Mouse (Mus musculus) limb, embryonic 12.5 days (tissue): ENCODE measurements around the gene Rab11fip5. TPM values are rescaled to one million over a fixed set of nuclear protein-coding genes. Genes with fewer than 3 reads are reported as not detected.
A peak's percentile ranks its signal among the peaks of the same experiment; 100 is the strongest.

ENCODE experiments used
- ATAC-seq: fragments of 200-750 bp; cut with Nextera tagmentation; 2 replicates; pipeline ENCODE4 v1.8.0; 2017; ENCODE audit warnings: low read depth, moderate TSS enrichment; ENCODE audit not compliant: insufficient number of reproducible peaks, insufficient read depth, low FRiP score, low TSS enrichment
- H3K27ac ChIP-seq: fragments of 300-500 bp; sonication (generic); 2 replicates; pipeline ENCODE4 v1.5.1; 2016; ENCODE audit warnings: mild to moderate bottlenecking, moderate library complexity
- H3K27me3 ChIP-seq: fragments of 300-500 bp; sonication (generic); 2 replicates; pipeline ENCODE4 v1.6.1; 2016; ENCODE audit warnings: mild to moderate bottlenecking, moderate library complexity
- H3K36me3 ChIP-seq: fragments of 300-500 bp; sonication (generic); 2 replicates; pipeline ENCODE4 v1.6.1; 2016; ENCODE audit warnings: mild to moderate bottlenecking, moderate library complexity
- H3K4me1 ChIP-seq: fragments of 300-500 bp; sonication (generic); replicated peaks from 2 replicates; pipeline ENCODE4 v1.6.1; 2016
- H3K4me2 ChIP-seq: fragments of 300-500 bp; sonication (generic); 2 replicates; pipeline ENCODE4 v1.6.1; 2016; ENCODE audit warnings: mild to moderate bottlenecking, moderate library complexity
- H3K4me3 ChIP-seq: fragments of 300-500 bp; sonication (generic); replicated peaks from 2 replicates; pipeline ENCODE4 v1.5.1; 2016; ENCODE audit warnings: mild to moderate bottlenecking
- H3K9ac ChIP-seq: fragments of 300-500 bp; sonication (generic); replicated peaks from 2 replicates; pipeline ENCODE4 v1.6.1; 2016; ENCODE audit warnings: mild to moderate bottlenecking, moderate library complexity
- H3K9me3 ChIP-seq: fragments of 300-500 bp; sonication (generic); 2 replicates; pipeline ENCODE4 v1.6.1; 2016; ENCODE audit warnings: mild to moderate bottlenecking, moderate library complexity
- WGBS: fragments of 180-500 bp; shearing (Covaris S2); methylation state at CpG from one replicate; pipeline ENCODE4 v1.1.7; 2016; 5-methylcytosine and 5-hydroxymethylcytosine counted together
- polyA plus RNA-seq: library from polyadenylated mRNA; unstranded; fragments of >200 nt; fragmentation: Nextera tagmentation; extraction: Ambion mirVana; gene quantifications from 2 replicates; pipeline ENCODE4 v1.2.1, GENCODE M21; 2016

The Rab11fip5 gene
- polyA plus RNA-seq, 1 experiment from 2014 or later, result 9.8 TPM

DNA sequence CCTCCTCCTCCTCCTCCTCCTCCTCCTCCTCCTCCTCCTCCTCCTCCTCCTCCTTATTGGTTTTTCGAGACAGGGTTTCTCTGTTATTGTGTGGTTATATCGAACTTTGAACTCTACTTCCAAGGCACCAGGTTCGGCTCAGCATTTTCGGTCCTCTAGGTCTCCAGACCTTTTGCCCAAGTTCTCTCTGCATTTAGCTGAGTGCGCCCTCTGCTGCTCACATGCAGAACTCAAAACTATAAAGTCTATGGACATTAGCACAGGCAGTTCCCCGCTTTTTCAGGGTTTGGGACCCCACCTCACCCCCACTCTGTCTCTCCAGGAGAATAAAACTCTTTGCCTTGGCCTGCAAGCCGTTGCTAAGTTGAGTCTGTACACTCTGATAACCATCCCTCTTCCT lies 17.4 kb upstream of the Rab11fip5 start:
- H3K27me3 ChIP-seq, result peaks cover 20% of the 10 kb centered on the region
- no peaks in the 10 kb centered on the region for H3K4me1 ChIP-seq
- no peak overlapping the region for H3K4me2 ChIP-seq
- no peaks in the 10 kb centered on the region for H3K9me3 ChIP-seq
- H3K27ac ChIP-seq, result no peak overlapping the region
- H3K9ac ChIP-seq, result no peak overlapping the region
- no peak overlapping the region for H3K4me3 ChIP-seq
- 30% methylated on average over 6 of the region's 7 CpGs for WGBS
- ATAC-seq, result no peak
- no peaks in the 10 kb centered on the region for H3K36me3 ChIP-seq

DNA sequence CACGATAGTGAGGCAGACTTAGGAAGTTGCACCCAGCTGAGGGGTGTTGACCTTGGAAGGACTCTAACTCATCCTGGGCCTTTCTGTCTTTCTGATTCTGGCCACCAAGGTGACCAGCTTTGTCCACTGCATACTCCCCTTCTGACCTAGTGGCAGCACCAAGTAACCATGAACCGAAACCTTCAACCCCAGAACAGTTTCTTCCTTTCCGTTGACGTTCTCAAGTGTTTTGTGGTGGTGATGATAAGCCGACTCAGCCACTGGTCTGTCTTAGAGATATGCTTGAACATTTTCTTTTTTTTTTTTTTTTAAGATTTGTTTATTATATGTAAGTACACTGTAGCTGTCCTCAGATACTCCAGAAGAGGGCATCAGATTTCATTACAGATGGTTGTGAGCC lies 14.2 kb upstream of the Rab11fip5 start:
- Histone ChIP-seq H3K27me3 (peaks cover 32% of the 10 kb centered on the region), H3K4me1 (no peaks in the 10 kb centered on the region), H3K9ac (no peak overlapping the region), H3K4me3 (no peak overlapping the region), H3K4me2 (no peak overlapping the region), H3K9me3 (no peaks in the 10 kb centered on the region), H3K36me3 (no peaks in the 10 kb centered on the region), H3K27ac (no peak overlapping the region)
- WGBS, result 76% methylated on average over 5 of the region's 5 CpGs
- ATAC-seq, result no peak

DNA sequence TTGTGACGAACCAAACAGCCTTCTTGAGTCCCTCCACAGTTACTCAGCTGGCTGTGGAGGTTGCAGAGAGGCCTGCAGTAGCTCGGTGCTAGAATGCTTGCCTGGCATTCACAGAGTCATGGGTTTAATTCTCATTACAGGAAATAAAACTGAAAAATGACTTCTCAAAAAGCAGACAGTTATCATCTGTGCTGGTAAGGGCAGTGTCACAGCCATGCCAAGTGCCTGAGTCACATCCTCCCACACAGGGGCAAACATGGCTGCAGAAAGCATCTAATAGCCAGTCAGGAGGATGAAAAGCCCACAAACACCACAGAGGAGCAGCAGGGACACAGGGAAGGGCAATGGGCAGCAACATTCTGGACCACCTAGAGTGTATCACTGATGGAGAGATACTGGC lies 8.4 kb upstream of the Rab11fip5 start:
- Histone ChIP-seq H3K9me3 (no peaks in the 10 kb centered on the region), H3K9ac (no peak overlapping the region), H3K4me3 (no peak overlapping the region), H3K4me1 (peaks cover 7% of the 10 kb centered on the region), H3K4me2 (no peak overlapping the region), H3K27ac (no peak overlapping the region), H3K36me3 (no peaks in the 10 kb centered on the region), H3K27me3 (peaks cover 14% of the 10 kb centered on the region)
- WGBS, result 84% methylated on average over 2 of the region's 2 CpGs
- ATAC-seq, result no peak

DNA sequence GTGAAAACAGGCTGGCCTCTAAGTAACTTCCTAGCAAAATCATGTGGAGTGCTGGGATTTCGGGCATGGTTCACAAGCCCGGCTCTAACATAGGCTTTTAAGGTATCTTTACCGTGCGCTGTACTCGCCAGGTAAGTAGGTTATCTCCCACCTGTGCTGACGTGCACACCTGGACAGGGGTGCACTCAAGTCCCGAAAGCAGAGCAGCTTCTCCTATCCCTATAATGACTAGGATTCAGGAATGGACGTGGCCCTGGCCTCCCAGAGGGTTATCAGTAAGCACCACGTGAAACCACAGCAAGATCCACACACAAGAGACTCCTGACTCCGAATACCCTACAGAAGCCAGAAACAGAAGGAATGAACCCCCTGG lies 7.2 kb upstream of the Rab11fip5 start:
- Histone ChIP-seq H3K4me3 (no peak overlapping the region), H3K4me2 (no peak overlapping the region), H3K9ac (no peak overlapping the region), H3K27me3 (peaks cover 10% of the 10 kb centered on the region), H3K36me3 (no peaks in the 10 kb centered on the region), H3K4me1 (peaks cover 7% of the 10 kb centered on the region), H3K9me3 (no peaks in the 10 kb centered on the region), H3K27ac (no peak overlapping the region)
- no peak for ATAC-seq
- 84% methylated on average over 10 of the region's 10 CpGs for WGBS

DNA sequence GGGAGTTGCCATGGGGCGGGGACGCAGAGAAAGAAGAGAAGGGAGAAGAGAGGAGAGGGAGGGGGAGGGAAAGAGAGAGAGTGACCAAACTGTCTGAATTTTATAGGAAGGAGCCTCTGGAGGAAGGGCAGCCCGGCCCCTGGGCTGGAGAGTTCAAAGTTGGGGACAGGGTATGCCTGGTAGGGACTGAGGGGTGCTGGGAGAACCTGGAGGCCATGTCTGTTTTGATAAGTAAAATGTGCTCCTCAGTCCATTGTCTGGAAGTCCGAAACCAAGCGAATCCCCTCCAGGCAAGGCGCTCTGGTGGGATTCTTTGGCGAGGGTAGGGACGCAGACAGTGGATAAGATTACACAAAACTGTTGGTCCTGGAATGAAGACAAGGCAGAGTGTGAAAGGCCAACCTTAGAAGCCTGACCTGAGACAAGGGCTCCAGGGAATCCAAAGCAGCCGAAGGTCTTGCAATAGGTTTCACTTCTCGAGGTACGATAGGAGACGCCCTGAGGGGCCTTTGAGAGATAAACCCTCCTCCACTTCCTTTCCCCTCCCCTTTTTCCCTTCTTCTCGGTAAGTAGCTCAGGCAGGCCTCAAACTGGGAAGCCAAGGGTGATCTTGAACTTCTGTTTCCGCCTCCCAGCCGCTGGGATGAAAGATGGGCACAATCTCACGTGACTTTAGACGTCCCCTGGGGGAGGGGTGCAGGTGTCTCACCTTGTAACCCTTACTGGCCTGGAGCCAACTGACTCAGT lies 6.6 kb upstream of the Rab11fip5 start:
- Histone ChIP-seq H3K9ac (no peak overlapping the region), H3K4me1 (peaks cover 7% of the 10 kb centered on the region), H3K27ac (no peak overlapping the region), H3K27me3 (peaks cover 5% of the 10 kb centered on the region), H3K4me3 (no peak overlapping the region), H3K4me2 (peak overlapping the region; percentile 42), H3K9me3 (no peaks in the 10 kb centered on the region), H3K36me3 (no peaks in the 10 kb centered on the region)
- ATAC-seq, result peak; percentile 56
- WGBS, result 29% methylated on average over 17 of the region's 17 CpGs

DNA sequence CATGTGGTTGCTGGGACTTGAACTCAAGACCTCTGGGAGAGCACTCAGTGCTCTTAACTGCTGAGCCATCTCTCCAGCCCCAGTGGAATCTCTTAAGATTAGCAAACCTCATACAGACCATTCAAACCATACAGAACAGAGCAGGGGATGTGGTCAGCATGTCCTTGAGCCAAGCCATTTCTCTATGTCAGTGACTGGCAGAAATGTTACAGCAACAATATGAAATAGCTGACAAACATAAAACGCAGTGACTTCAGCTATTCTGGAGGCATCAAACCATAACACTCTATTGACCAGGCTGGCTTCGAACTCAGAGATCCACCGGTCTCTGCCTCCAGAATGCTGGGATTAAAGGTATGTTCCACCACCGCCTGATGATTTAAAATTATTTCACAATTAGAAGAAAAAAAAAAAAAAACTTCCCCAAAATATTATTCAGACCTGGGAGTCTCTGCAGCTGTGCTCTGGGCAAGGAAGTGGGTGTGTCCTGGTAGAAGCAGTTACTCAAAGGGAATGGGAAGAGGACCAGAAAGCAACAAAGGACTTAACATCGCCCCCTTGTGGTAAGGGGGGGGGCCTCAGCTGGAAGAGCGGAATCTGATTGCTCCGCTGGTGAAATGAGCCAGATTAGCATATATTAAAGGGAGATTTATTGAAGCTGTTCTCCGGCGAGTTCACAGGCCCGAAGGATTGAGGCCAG lies 5.9 kb upstream of the Rab11fip5 start:
- Histone ChIP-seq H3K4me3 (no peak overlapping the region), H3K4me1 (peaks cover 7% of the 10 kb centered on the region), H3K4me2 (peak overlapping the region; percentile 42), H3K27me3 (no peaks in the 10 kb centered on the region), H3K9ac (no peak overlapping the region), H3K27ac (no peak overlapping the region), H3K36me3 (no peaks in the 10 kb centered on the region), H3K9me3 (no peaks in the 10 kb centered on the region)
- peak; percentile 80 for ATAC-seq
- 26% methylated on average over 10 of the region's 10 CpGs for WGBS

DNA sequence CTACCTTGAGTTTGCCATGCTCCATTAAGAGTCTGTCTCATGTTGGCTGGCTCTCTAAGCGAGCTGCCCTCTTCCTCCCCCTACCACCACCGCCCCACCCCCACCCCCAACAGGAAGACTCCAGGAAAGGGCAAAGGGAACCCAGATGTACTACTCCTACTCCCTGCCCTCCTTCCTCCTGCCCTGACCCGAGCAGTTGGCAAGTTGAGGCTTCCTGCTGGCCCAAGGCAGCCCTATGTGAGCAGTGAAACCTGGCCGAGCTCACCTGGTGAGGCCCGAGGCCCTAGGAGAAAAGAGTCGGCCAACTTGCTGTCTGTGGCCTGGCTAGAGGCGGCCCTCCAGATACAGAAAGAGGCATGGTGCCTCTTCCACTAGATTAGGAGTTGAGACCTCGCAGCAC lies 4.2 kb upstream of the Rab11fip5 start:
- peaks cover 9% of the 10 kb centered on the region for H3K4me1 ChIP-seq
- no peaks in the 10 kb centered on the region for H3K9me3 ChIP-seq
- no peak for ATAC-seq
- no peak overlapping the region for H3K4me2 ChIP-seq
- H3K9ac ChIP-seq, result no peak overlapping the region
- WGBS, result 53% methylated on average over 8 of the region's 8 CpGs
- H3K27me3 ChIP-seq, result peaks cover 2% of the 10 kb centered on the region; the same call in 1 of the 2 replicates
- H3K4me3 ChIP-seq, result no peak overlapping the region
- H3K27ac ChIP-seq, result no peak overlapping the region
- H3K36me3 ChIP-seq, result no peaks in the 10 kb centered on the region

DNA sequence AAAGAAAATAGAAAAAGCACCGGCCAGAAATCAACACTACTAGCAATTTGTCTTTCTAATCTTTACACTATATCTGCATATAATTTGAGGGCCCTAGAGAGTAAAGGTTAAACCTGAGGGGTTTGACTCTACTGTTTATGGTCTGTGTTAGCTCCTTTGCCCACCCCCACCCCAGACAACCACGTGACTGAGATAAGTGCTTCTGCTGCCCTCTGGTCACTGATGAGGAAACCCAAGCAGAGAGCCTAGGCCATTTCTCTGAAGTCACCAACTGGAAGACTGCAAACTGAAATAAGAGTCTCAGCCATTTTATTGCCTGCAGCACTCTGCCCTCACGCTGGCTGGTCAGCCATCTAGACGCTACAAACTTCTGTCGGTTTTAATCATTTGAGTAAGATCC lies 3.4 kb upstream of the Rab11fip5 start:
- no peak overlapping the region for H3K4me2 ChIP-seq
- no peak overlapping the region for H3K4me3 ChIP-seq
- no peak overlapping the region for H3K27ac ChIP-seq
- no peaks in the 10 kb centered on the region for H3K36me3 ChIP-seq
- no peak overlapping the region for H3K9ac ChIP-seq
- H3K4me1 ChIP-seq, result peaks cover 17% of the 10 kb centered on the region
- ATAC-seq, result no peak
- H3K27me3 ChIP-seq, result peaks cover 10% of the 10 kb centered on the region; the same call in 1 of the 2 replicates
- WGBS, result 35% methylated on average over 5 of the region's 5 CpGs
- H3K9me3 ChIP-seq, result no peaks in the 10 kb centered on the region

GRCm38 (mm10) chr6:85377066-85377734 lies 2.8 kb upstream of the Rab11fip5 start:
- no peaks in the 10 kb centered on the region for H3K36me3 ChIP-seq
- H3K9ac ChIP-seq, result no peak overlapping the region
- H3K27me3 ChIP-seq, result peaks cover 14% of the 10 kb centered on the region; the same call in 1 of the 2 replicates
- peaks cover 21% of the 10 kb centered on the region for H3K4me1 ChIP-seq
- H3K9me3 ChIP-seq, result no peaks in the 10 kb centered on the region
- H3K4me3 ChIP-seq, result no peak overlapping the region
- no peak for ATAC-seq
- H3K27ac ChIP-seq, result no peak overlapping the region
- WGBS, result 75% methylated on average over 4 of the region's 4 CpGs
- no peak overlapping the region for H3K4me2 ChIP-seq

DNA sequence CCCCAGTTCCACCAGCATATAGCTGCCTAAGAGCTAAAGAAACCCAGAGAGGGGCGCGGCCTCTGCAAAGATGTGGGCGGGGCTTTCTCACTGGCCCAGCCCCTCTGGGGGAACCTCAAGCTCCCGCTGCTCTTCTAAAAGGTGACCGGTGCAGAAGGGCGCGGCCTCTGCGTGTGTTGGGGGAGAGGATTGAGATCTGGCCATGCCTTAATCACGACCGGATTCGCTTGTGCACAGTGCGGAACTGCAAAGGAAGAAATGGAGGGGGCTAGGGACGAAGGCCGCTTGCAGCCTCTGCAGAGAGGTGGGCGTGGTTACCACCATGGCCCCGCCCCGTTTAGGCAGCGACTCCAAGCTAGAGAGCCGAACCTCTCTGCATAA lies 290 bp upstream of the Rab11fip5 start:
- Histone ChIP-seq H3K9me3 (no peaks in the 10 kb centered on the region), H3K4me3 (peak overlapping the region; percentile 79), H3K27me3 (peaks cover 14% of the 10 kb centered on the region; the same call in 1 of the 2 replicates), H3K4me1 (peaks cover 14% of the 10 kb centered on the region), H3K27ac (no peak overlapping the region), H3K4me2 (peak overlapping the region; percentile 85), H3K36me3 (0 out of 2 replicates have a peak, but pooled peaks cover 6% of the 10 kb centered on the region), H3K9ac (peak overlapping the region; percentile 81)
- peak; percentile 93 for ATAC-seq
- WGBS, result under 1% methylated on average over 19 of the region's 19 CpGs
